Mouse (Mus musculus) spleen, adult 2 months (tissue): ENCODE measurements around the gene Ilf2.

Experiments used
- CTCF ChIP-seq: fragments of 200-500 bp; IDR thresholded peaks from 2 replicates; pipeline ENCODE4 v1.5.1; 2011; ENCODE audit warnings: mild to moderate bottlenecking, inconsistent platforms; ENCODE audit not compliant: insufficient read depth, insufficient read length, insufficient replicate concordance; ENCODE audit errors: extremely low read depth
- POLR2A ChIP-seq: fragments of 200-500 bp; IDR thresholded peaks from 2 replicates; pipeline ENCODE4 v1.6.1; 2011; ENCODE audit warnings: low read depth, low read length, inconsistent platforms

- no peak for TF ChIP-seq POLR2A
- no peak for TF ChIP-seq CTCF
These were observed 20.1 kb downstream of the Ilf2 start for GRCm38 (mm10) chr3:90495850-90496525.
